Mouse (Mus musculus): ENCODE data around the gene Tmem8.

Gene Tmem8

DNA sequence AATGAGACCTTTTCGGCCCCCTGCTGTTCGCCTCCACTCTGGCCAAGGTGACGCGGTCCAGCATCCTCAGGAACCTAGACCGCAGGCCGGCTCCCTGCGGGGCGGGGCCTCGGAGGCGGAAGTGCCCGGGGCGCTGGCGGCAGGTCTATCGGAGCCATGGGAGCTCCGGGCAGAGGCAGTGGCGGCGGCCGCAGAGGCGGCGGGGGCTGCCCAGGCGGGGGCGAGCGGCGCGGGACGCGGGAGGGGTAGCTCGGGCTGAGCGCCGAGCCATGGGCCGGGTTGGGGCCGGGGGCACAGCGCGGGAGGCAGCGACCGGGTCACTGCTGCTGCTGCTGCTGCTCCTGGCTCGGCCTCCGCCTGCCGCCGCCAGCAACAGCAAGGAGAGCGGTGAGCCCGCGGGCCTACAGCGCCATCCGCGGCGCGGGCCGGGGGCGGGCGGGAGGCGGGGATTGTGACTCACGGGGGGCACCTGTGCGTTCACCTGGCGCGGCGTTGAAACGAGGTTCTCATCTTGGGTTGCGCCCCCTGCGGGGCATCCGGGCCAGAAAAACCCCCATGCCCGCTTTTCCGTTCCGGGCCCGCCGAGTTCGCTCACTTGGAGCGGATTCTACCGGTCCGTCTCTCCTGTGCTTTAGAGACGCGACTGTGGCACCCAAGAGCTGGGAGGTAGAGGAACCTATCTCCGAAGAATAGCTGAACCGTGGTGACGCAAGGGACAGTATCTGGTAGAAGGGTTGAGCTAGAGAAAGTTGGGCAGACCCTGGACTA lies at the start of gene Tmem8:
Gene Tmem8 (plus strand): TSS at position 119 of the 768 bp plus-strand sequence.
- TF ChIP-seq NANOG (IDR thresholded peaks at IDR 0.05; ENCODE audit: borderline replicate concordance, low read length) (no peak), POU5F1 (IDR thresholded peaks at IDR 0.05; ENCODE audit: borderline replicate concordance, low read length) (no peak), CTCF (conservative IDR thresholded peaks at IDR 0.05; ENCODE audit: low read length) (no peak)
- peaks cover 33% of the 10 kb centered on the region for H3K36me3 ChIP-seq (ENCODE audit: insufficient read depth, low read length)
- peaks cover 88% of the 10 kb centered on the region for H3K4me1 ChIP-seq (replicated peaks; ENCODE audit: low read depth, low read length)
- H3K9me3 ChIP-seq (ENCODE audit: low read length): no peaks in the 10 kb centered on the region
- H3K4me3 ChIP-seq (replicated peaks; ENCODE audit: low read length): peak within 1 kb of the TSS; percentile 82
- peaks cover 20% of the 10 kb centered on the region for H3K27me3 ChIP-seq (ENCODE audit: insufficient read depth, low read length)

DNA sequence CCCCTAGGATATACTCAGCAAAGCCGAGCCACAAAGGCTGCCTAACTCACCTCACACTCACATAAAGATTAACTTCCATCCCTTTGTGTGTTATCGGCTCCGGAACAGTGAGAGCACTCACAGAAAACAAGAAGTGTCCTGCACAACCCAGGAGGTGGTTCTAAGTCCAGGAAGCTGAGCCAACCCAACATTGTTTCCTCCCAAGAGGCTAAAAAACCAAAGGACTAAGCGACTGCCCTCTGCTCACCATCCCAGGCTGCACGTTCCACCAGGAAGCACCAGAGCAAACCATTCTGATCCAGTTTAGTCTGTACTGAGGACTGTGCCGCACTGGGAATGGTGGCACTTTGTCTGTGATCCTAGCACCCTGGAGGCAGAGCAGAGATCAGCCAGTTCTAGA lies 48.2 kb upstream of the Tmem8 start:
- TF ChIP-seq NANOG (IDR thresholded peaks at IDR 0.05; ENCODE audit: borderline replicate concordance, low read length) (no peak), CTCF (conservative IDR thresholded peaks at IDR 0.05; ENCODE audit: low read length) (no peak)
- Histone ChIP-seq H3K27me3 (ENCODE audit: insufficient read depth, low read length) (peaks cover 25% of the 10 kb centered on the region), H3K4me1 (replicated peaks; ENCODE audit: low read depth, low read length) (peaks cover 70% of the 10 kb centered on the region), H3K4me3 (replicated peaks; ENCODE audit: low read length) (no peak overlapping the region), H3K36me3 (ENCODE audit: insufficient read depth, low read length) (peaks cover 39% of the 10 kb centered on the region), H3K9me3 (ENCODE audit: low read length) (no peaks in the 10 kb centered on the region)

DNA sequence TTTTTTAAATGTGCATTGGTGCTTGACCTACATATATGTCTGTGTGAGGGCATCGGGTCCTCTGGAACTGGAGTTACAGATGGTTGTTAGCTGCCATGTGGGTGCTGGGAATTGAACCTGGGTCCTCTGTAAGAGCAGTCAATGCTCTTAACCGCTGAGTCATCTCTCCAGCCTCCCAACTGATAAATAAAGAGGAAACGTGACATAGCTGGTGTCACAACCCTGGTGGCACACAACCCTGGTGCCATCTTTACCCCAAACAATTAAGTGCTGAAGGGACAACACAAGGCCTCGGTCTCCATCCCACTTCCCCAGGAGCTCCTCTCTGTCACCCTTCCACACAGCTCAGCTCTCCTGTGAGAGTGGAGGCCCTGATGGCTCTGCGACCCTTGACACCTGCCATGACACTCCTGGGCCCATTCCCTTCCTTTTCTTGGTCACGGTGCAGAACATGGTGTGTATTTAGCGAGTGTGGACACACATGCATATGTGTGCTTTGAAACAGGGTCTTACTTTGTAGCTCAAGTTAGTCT lies 46.5 kb upstream of the Tmem8 start:
- H3K9me3 ChIP-seq (ENCODE audit: low read length): no peaks in the 10 kb centered on the region
- TF ChIP-seq CTCF (conservative IDR thresholded peaks at IDR 0.05; ENCODE audit: low read length): no peak
- no peak for TF ChIP-seq POU5F1 (IDR thresholded peaks at IDR 0.05; ENCODE audit: borderline replicate concordance, low read length)
- TF ChIP-seq NANOG (IDR thresholded peaks at IDR 0.05; ENCODE audit: borderline replicate concordance, low read length): no peak
- peaks cover 65% of the 10 kb centered on the region for H3K4me1 ChIP-seq (replicated peaks; ENCODE audit: low read depth, low read length)
- 0 out of 2 replicates have a peak overlapping the region, but pooled peaks have one; percentile 89 for H3K4me3 ChIP-seq (replicated peaks; ENCODE audit: low read length)
- H3K36me3 ChIP-seq (ENCODE audit: insufficient read depth, low read length): peaks cover 39% of the 10 kb centered on the region
- H3K27me3 ChIP-seq (ENCODE audit: insufficient read depth, low read length): peaks cover 33% of the 10 kb centered on the region

DNA sequence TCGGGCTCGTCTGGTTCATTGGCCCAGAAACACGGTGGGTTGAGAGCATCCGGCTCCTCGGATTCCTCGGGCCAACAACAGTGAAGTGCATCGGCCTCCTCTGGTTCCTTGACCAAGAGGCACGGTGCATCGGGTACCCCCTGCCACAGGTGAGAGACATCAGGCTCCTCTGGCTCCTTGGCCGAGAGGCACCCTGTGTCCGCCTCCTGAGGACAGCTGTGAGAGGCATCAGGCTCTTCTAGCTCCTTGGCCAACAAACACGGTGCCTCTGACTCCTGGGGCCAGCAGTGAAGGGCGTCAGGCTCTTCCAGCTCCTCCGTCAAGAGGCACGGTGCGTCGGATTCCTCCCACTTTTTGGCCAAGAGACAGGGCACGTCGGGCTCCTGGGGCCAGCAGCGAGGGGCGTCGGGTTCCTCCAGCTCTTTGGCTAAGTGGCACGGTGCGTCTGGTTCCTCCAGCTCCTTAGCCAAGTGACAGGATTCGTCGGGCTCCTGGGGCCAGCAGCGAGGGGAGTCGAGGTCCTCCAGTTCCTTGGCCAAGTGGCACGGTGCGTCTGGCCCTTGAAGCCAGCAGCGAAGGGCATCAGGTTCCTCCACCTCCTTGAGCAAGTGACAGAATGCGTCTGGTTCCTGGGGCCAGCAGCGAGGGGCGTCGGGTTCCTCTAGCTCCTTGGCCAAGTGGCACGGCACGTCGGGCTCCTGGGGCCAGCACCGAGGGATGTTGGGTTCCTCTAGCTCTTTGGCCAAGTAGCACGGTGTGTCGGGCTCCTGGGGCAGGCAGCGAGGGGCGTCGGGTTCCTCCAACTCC lies 44.9 kb upstream of the Tmem8 start:
- TF ChIP-seq NANOG (IDR thresholded peaks at IDR 0.05; ENCODE audit: borderline replicate concordance, low read length): no peak
- no peak for TF ChIP-seq CTCF (conservative IDR thresholded peaks at IDR 0.05; ENCODE audit: low read length)
- TF ChIP-seq POU5F1 (IDR thresholded peaks at IDR 0.05; ENCODE audit: borderline replicate concordance, low read length): no peak
- H3K4me3 ChIP-seq (replicated peaks; ENCODE audit: low read length): peak overlapping the region; percentile 89
- H3K36me3 ChIP-seq (ENCODE audit: insufficient read depth, low read length): peaks cover 36% of the 10 kb centered on the region
- H3K4me1 ChIP-seq (replicated peaks; ENCODE audit: low read depth, low read length): peaks cover 58% of the 10 kb centered on the region
- peaks cover 33% of the 10 kb centered on the region for H3K27me3 ChIP-seq (ENCODE audit: insufficient read depth, low read length)
- no peaks in the 10 kb centered on the region for H3K9me3 ChIP-seq (ENCODE audit: low read length)

DNA sequence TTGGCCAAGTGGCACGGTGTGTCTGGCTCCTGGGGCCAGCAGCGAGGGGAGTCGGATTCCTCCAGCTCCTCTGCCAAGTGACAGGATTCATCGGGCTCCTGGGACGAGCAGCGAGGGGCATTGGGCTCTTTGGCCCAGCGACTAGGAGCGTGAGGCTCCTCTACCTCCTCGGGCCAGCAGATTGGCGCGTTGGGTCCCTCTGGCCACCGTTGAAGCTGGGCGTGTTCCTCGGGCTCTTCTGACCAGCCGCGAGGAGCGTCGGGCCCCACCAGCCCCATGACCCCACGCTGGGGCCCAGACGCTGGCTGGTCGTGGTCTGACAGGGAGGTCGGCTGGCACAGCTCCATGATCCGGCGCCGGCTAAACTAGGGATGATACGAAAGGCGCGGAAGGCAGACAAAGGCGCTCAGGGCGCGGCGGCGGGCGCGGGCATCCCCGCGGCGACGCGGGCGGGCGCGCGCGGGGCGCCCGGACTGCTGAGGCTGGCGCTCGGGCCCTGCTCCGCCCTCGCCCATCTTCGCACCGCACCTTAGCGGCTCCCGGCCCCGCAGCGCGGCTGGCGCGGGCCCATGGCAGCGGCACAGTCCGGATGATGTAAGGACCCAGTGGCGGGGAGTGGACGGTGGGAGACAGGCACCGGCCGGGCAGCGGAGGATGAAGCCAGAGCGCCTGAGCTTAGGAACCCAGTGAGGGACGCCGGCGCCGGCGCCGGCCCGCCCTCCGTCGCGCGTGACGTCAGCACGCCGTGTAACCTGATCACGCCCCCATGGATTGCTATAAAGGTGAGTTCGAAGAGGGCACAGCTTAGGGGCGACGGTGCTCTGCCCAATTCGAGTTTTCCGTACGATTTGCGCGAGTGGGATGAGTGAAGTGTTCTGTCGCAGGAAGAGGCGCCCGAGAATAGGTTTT lies 44.0 kb upstream of the Tmem8 start, which contains the start of gene Rab11fip3:
Gene Rab11fip3 (minus strand): TSS at position 725 of the 909 bp plus-strand sequence.
- Histone ChIP-seq H3K4me1 (replicated peaks; ENCODE audit: low read depth, low read length) (peaks cover 58% of the 10 kb centered on the region), H3K9me3 (ENCODE audit: low read length) (no peaks in the 10 kb centered on the region), H3K4me3 (replicated peaks; ENCODE audit: low read length) (peak within 1 kb of the TSS; percentile 89), H3K27me3 (ENCODE audit: insufficient read depth, low read length) (peaks cover 33% of the 10 kb centered on the region), H3K36me3 (ENCODE audit: insufficient read depth, low read length) (peaks cover 27% of the 10 kb centered on the region)
- no peak for TF ChIP-seq CTCF (conservative IDR thresholded peaks at IDR 0.05; ENCODE audit: low read length)
- no peak for TF ChIP-seq POU5F1 (IDR thresholded peaks at IDR 0.05; ENCODE audit: borderline replicate concordance, low read length)
- TF ChIP-seq NANOG (IDR thresholded peaks at IDR 0.05; ENCODE audit: borderline replicate concordance, low read length): no peak

DNA sequence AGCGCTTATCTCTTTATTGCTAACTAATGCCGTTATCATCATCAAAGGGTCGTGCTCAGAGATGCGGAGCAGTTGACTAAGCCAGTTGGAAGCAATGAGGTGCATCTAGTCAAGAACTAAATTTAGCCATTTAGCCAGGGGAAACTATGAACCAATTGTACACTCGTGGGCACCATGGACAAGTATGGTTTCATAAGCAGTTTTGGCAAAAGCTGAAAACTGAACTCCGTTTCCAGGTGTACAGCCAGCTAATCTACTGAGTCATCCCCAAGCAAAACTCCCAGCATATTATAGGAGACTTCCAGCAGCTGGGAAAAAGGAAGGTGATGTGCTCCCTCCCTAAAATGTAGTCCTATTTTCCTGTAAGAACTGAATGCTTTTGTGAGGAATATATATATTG lies 43.0 kb upstream of the Tmem8 start:
- Histone ChIP-seq H3K4me1 (replicated peaks; ENCODE audit: low read depth, low read length) (peaks cover 50% of the 10 kb centered on the region), H3K4me3 (replicated peaks; ENCODE audit: low read length) (peak overlapping the region; percentile 89), H3K9me3 (ENCODE audit: low read length) (no peaks in the 10 kb centered on the region), H3K36me3 (ENCODE audit: insufficient read depth, low read length) (peaks cover 17% of the 10 kb centered on the region), H3K27me3 (ENCODE audit: insufficient read depth, low read length) (peaks cover 33% of the 10 kb centered on the region)
- TF ChIP-seq NANOG (IDR thresholded peaks at IDR 0.05; ENCODE audit: borderline replicate concordance, low read length) (no peak), POU5F1 (IDR thresholded peaks at IDR 0.05; ENCODE audit: borderline replicate concordance, low read length) (no peak), CTCF (conservative IDR thresholded peaks at IDR 0.05; ENCODE audit: low read length) (no peak)

DNA sequence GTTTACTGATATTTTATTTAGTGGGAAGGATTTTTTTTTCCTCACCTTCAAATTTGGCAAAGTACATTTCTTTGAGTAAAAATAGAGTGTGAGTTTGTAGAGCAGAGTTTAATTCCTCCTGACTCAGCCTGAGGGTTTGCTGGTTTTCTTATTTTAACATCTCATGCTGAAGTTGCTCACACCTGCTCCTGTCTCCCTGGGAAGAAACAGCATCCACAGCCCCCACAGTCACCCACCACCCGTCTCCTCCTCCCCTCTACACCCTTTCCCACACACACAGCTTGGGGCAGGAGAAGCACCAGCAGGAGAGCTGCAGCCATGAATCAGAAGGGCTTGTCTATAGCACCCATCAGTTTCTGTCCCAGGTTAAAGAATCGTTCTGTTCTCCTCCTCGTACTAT lies 37.9 kb upstream of the Tmem8 start:
- H3K36me3 ChIP-seq (ENCODE audit: insufficient read depth, low read length): no peaks in the 10 kb centered on the region
- H3K4me1 ChIP-seq (replicated peaks; ENCODE audit: low read depth, low read length): peaks cover 7% of the 10 kb centered on the region
- no peak for TF ChIP-seq CTCF (conservative IDR thresholded peaks at IDR 0.05; ENCODE audit: low read length)
- TF ChIP-seq NANOG (IDR thresholded peaks at IDR 0.05; ENCODE audit: borderline replicate concordance, low read length): no peak
- TF ChIP-seq POU5F1 (IDR thresholded peaks at IDR 0.05; ENCODE audit: borderline replicate concordance, low read length): no peak

More for the DNA sequence above, 37.9 kb upstream of the Tmem8 start:
- Histone ChIP-seq H3K9me3 (ENCODE audit: low read length) (no peaks in the 10 kb centered on the region), H3K4me3 (replicated peaks; ENCODE audit: low read length) (no peak overlapping the region), H3K27me3 (ENCODE audit: insufficient read depth, low read length) (peaks cover 13% of the 10 kb centered on the region; the same call in 1 of the 2 replicates)
